Mouse (Mus musculus) liver, embryonic 11.5 days (tissue): ENCODE results near the gene Zmym3. TPM values are rescaled to one million over a fixed set of nuclear protein-coding genes. Genes with fewer than 3 reads are reported as not detected.

Experiments
- ATAC-seq: fragments of 200-750 bp; cut with Nextera tagmentation; replicated peaks from 2 replicates; pipeline ENCODE4 v1.8.0; 2017; ENCODE audit warnings: moderate number of reproducible peaks, mild to moderate bottlenecking, moderate TSS enrichment, moderate library complexity; ENCODE audit not compliant: low FRiP score
- DNase-seq: peaks from one replicate; pipeline ENCODE4 v3.0.0-alpha.2; 2017; ENCODE audit warnings: low spot score
- H3K27ac ChIP-seq: fragments of 300-500 bp; sonication (generic); 2 replicates; pipeline ENCODE4 v1.5.1; 2014; ENCODE audit warnings: mild to moderate bottlenecking, low read depth, low read length, control low read depth
- H3K27me3 ChIP-seq: fragments of 300-500 bp; sonication (generic); replicated peaks from 2 replicates; pipeline ENCODE4 v1.6.1; 2014; ENCODE audit warnings: low read length, mixed read lengths; ENCODE audit not compliant: control insufficient read depth, insufficient read depth
- H3K36me3 ChIP-seq: fragments of 300-500 bp; sonication (generic); 2 replicates; pipeline ENCODE4 v1.6.1; 2014; ENCODE audit warnings: mild to moderate bottlenecking, low read length, moderate library complexity, mixed read lengths; ENCODE audit not compliant: control insufficient read depth, insufficient read depth
- H3K4me1 ChIP-seq: fragments of 300-500 bp; sonication (generic); replicated peaks from 2 replicates; pipeline ENCODE4 v1.6.1; 2014; ENCODE audit warnings: low read length, mixed read lengths; ENCODE audit not compliant: control insufficient read depth, insufficient read depth
- H3K4me2 ChIP-seq: fragments of 300-500 bp; sonication (generic); 2 replicates; pipeline ENCODE4 v1.6.1; 2014; ENCODE audit warnings: mild to moderate bottlenecking, control low read depth, moderate library complexity
- H3K4me3 ChIP-seq: fragments of 300-500 bp; sonication (generic); 2 replicates; pipeline ENCODE4 v1.5.1; 2014; ENCODE audit warnings: low read depth, low read length, control low read depth
- H3K9ac ChIP-seq: fragments of 300-500 bp; sonication (generic); 2 replicates; pipeline ENCODE4 v1.6.1; 2014; ENCODE audit warnings: low read depth, low read length, control low read depth
- H3K9me3 ChIP-seq: fragments of 300-500 bp; sonication (generic); 2 replicates; pipeline ENCODE4 v1.6.1; 2016; ENCODE audit warnings: low read length, inconsistent platforms, mixed read lengths; ENCODE audit not compliant: control insufficient read depth
- WGBS: fragments of 180-500 bp; shearing (Covaris S2); extraction: QIAGEN DNeasy Blood & Tissue Kit; methylation state at CpG from one replicate; pipeline ENCODE4 v1.1.7; 2014; 5-methylcytosine and 5-hydroxymethylcytosine counted together
- polyA plus RNA-seq: library from polyadenylated mRNA; unstranded; fragments of >200 nt; fragmentation: Nextera tagmentation; extraction: Ambion mirVana; gene quantifications from 2 replicates; pipeline ENCODE4 v1.2.1, GENCODE M21; 2014

Gene Zmym3
- 14.6 and 14.8 TPM in 2 replicates for polyA plus RNA-seq

GRCm38 (mm10) chrX:101420700-101421095 lies at the start of gene Zmym3:
Zmym3 (minus strand) TSS chrX:101420849.
- no peak for DNase-seq
- Histone ChIP-seq H3K4me1 (peaks cover 4% of the 10 kb centered on the region; the same call in 1 of the 2 replicates), H3K4me3 (peak within 1 kb of the TSS; percentile 68), H3K9ac (peak within 1 kb of the TSS; percentile 78), H3K9me3 (no peaks in the 10 kb centered on the region), H3K27me3 (peaks cover 7% of the 10 kb centered on the region), H3K36me3 (no peaks in the 10 kb centered on the region), H3K27ac (peak within 1 kb of the TSS; percentile 4; the same call in 1 of the 2 replicates), H3K4me2 (peak within 1 kb of the TSS; percentile 71)
- ATAC-seq: no peak
- 27% methylated on average over 4 of the region's 4 CpGs for WGBS

GRCm38 (mm10) chrX:101451591-101451990 lies 30.9 kb upstream of the Zmym3 start:
- Histone ChIP-seq H3K27ac (no peak overlapping the region), H3K4me2 (no peak overlapping the region), H3K4me3 (no peak overlapping the region), H3K9ac (no peak overlapping the region), H3K9me3 (no peaks in the 10 kb centered on the region), H3K27me3 (no peaks in the 10 kb centered on the region; the same call in 1 of the 2 replicates), H3K4me1 (no peaks in the 10 kb centered on the region), H3K36me3 (no peaks in the 10 kb centered on the region; the same call in 1 of the 2 replicates)
- ATAC-seq (no peak), DNase-seq (no peak)
- WGBS: 90% methylated on average over 3 of the region's 3 CpGs

- H3K36me3 ChIP-seq: peaks cover 3% of the 10 kb centered on the region; the same call in 1 of the 2 replicates
- ATAC-seq (no peak), DNase-seq (no peak)
- no peak overlapping the region for H3K9ac ChIP-seq
- no peak overlapping the region for H3K4me3 ChIP-seq
- no peak overlapping the region for H3K27ac ChIP-seq
- H3K27me3 ChIP-seq: no peaks in the 10 kb centered on the region; the same call in 1 of the 2 replicates
- WGBS: 55% methylated on average over 1 of the region's 1 CpGs
- H3K4me2 ChIP-seq: no peak overlapping the region
- H3K9me3 ChIP-seq: no peaks in the 10 kb centered on the region
- H3K4me1 ChIP-seq: no peaks in the 10 kb centered on the region
These were observed 30.5 kb upstream of the Zmym3 start for GRCm38 (mm10) chrX:101451147-101451546.

GRCm38 (mm10) chrX:101448886-101449475 lies 28.3 kb upstream of the Zmym3 start, which contains the start of gene Itgb1bp2:
Itgb1bp2 (plus strand) TSS chrX:101449088.
- ATAC-seq: no peak
- no peak within 1 kb of the TSS for H3K9ac ChIP-seq
- WGBS: 83% methylated on average over 4 of the region's 4 CpGs
- no peaks in the 10 kb centered on the region for H3K9me3 ChIP-seq
- H3K36me3 ChIP-seq: peaks cover 12% of the 10 kb centered on the region; the same call in 1 of the 2 replicates
- H3K4me1 ChIP-seq: no peaks in the 10 kb centered on the region
- no peak within 1 kb of the TSS for H3K4me3 ChIP-seq
- no peak for DNase-seq
- no peaks in the 10 kb centered on the region; the same call in 1 of the 2 replicates for H3K27me3 ChIP-seq
- H3K27ac ChIP-seq: no peak within 1 kb of the TSS
- H3K4me2 ChIP-seq: no peak within 1 kb of the TSS

GRCm38 (mm10) chrX:101429976-101430375 lies 9.3 kb upstream of the Zmym3 start:
- no peaks in the 10 kb centered on the region for H3K27me3 ChIP-seq
- H3K4me2 ChIP-seq: peak overlapping the region; percentile 72
- no peaks in the 10 kb centered on the region; the same call in 1 of the 2 replicates for H3K4me1 ChIP-seq
- peak overlapping the region; percentile 94 for H3K27ac ChIP-seq
- H3K9ac ChIP-seq: peak overlapping the region; percentile 93
- DNase-seq (no peak), ATAC-seq (peak; percentile 46)
- no peaks in the 10 kb centered on the region for H3K9me3 ChIP-seq
- H3K4me3 ChIP-seq: peak overlapping the region; percentile 74
- H3K36me3 ChIP-seq: peaks cover 4% of the 10 kb centered on the region; the same call in 1 of the 2 replicates
- 16% methylated on average over 14 of the region's 14 CpGs for WGBS

- Histone ChIP-seq H3K4me2 (peak within 1 kb of the TSS; percentile 72), H3K27me3 (no peaks in the 10 kb centered on the region), H3K9ac (peak within 1 kb of the TSS; percentile 93), H3K9me3 (no peaks in the 10 kb centered on the region), H3K27ac (peak within 1 kb of the TSS; percentile 94), H3K36me3 (peaks cover 4% of the 10 kb centered on the region; the same call in 1 of the 2 replicates), H3K4me3 (peak within 1 kb of the TSS; percentile 74), H3K4me1 (no peaks in the 10 kb centered on the region; the same call in 1 of the 2 replicates)
- 15% methylated on average over 50 of the region's 51 CpGs for WGBS
- ATAC-seq (peak; percentile 94), DNase-seq (peak; percentile 80)
These were observed 8.7 kb upstream of the Zmym3 start, which contains the start of gene Nono for GRCm38 (mm10) chrX:101429142-101429949. Nono (plus strand) TSS chrX:101429318.

GRCm38 (mm10) chrX:101428785-101429141 lies 8.1 kb upstream of the Zmym3 start:
- WGBS: 26% methylated on average over 7 of the region's 7 CpGs
- ATAC-seq: no peak
- Histone ChIP-seq H3K4me1 (no peaks in the 10 kb centered on the region; the same call in 1 of the 2 replicates), H3K36me3 (peaks cover 4% of the 10 kb centered on the region; the same call in 1 of the 2 replicates), H3K27ac (peak overlapping the region; percentile 94), H3K4me3 (peak overlapping the region; percentile 74), H3K27me3 (no peaks in the 10 kb centered on the region), H3K9me3 (no peaks in the 10 kb centered on the region), H3K4me2 (peak overlapping the region; percentile 63), H3K9ac (peak overlapping the region; percentile 66)
- no peak for DNase-seq

- H3K4me1 ChIP-seq: no peaks in the 10 kb centered on the region; the same call in 1 of the 2 replicates
- peak overlapping the region; percentile 63; the same call in 1 of the 2 replicates for H3K4me2 ChIP-seq
- H3K9ac ChIP-seq: no peak overlapping the region
- WGBS: 17% methylated on average over 1 of the region's 1 CpGs
- H3K9me3 ChIP-seq: no peaks in the 10 kb centered on the region
- no peaks in the 10 kb centered on the region for H3K27me3 ChIP-seq
- no peak for DNase-seq
- no peak overlapping the region for H3K4me3 ChIP-seq
- no peak overlapping the region for H3K27ac ChIP-seq
- no peak for ATAC-seq
- H3K36me3 ChIP-seq: peaks cover under 1% of the 10 kb centered on the region; the same call in 1 of the 2 replicates
These were observed 7.1 kb upstream of the Zmym3 start for GRCm38 (mm10) chrX:101427774-101428173.
